Mouse (Mus musculus) MEL (cell line): ENCODE measurements around the gene Gipc1. TPM values are rescaled to one million over a fixed set of nuclear protein-coding genes. Genes with fewer than 3 reads are reported as not detected.

Source experiments
- DNase-seq: peaks from one replicate; pipeline ENCODE4 v3.0.0; 2011; ENCODE audit warnings: low read depth, low spot score
- H3K27ac ChIP-seq: 2 replicates; pipeline ENCODE4 v1.5.1; 2012; ENCODE audit warnings: low read depth, mild to moderate bottlenecking, control low read depth, low read length, moderate library complexity; ENCODE audit not compliant: control insufficient read depth
- H3K27me3 ChIP-seq, 2 experiments: fragments of 150-350 bp in 1 of 2; sonication (generic) in 1 of 2; 2 replicates each; pipeline ENCODE4 v1.6.1; 2012; ENCODE audit warnings: low read length in 2 of 2, mild to moderate bottlenecking in 2 of 2, improper control_type of control experiment in 1 of 2, moderate library complexity in 1 of 2; ENCODE audit not compliant: insufficient read depth in 2 of 2, control insufficient read depth in 1 of 2
- H3K36me3 ChIP-seq, 2 experiments: 2 replicates each; pipeline ENCODE4 v1.6.1; 2012 to 2014; ENCODE audit warnings: low read length in 2 of 2, improper control_type of control experiment in 1 of 2, inconsistent platforms in 1 of 2, mild to moderate bottlenecking in 1 of 2; ENCODE audit not compliant: insufficient read depth in 2 of 2, control insufficient read depth in 1 of 2
- H3K4me1 ChIP-seq, 2 experiments: fragments of 150-350 bp in 1 of 2; sonication (generic) in 1 of 2; 2 replicates each; pipeline ENCODE4 v1.6.1; 2012; ENCODE audit warnings: low read length in 2 of 2, improper control_type of control experiment in 1 of 2, mild to moderate bottlenecking in 1 of 2; ENCODE audit not compliant: insufficient read depth in 2 of 2, control insufficient read depth in 1 of 2
- H3K4me3 ChIP-seq, 2 experiments: fragments of 150-350 bp in 1 of 2; sonication (generic) in 1 of 2; 2 replicates each; pipeline ENCODE4 v1.5.1; 2012; ENCODE audit warnings: low read depth in 2 of 2, low read length in 2 of 2, mild to moderate bottlenecking in 2 of 2, moderate library complexity in 2 of 2, control low read depth in 1 of 2, improper control_type of control experiment in 1 of 2; ENCODE audit not compliant: control insufficient read depth in 1 of 2, insufficient read depth in 1 of 2
- H3K79me2 ChIP-seq: 2 replicates; pipeline ENCODE4 v1.6.1; 2012; ENCODE audit warnings: mild to moderate bottlenecking, low read length, moderate library complexity; ENCODE audit not compliant: control insufficient read depth, poor library complexity, insufficient read depth
- H3K9ac ChIP-seq: 2 replicates; pipeline ENCODE4 v1.6.1; 2012; ENCODE audit warnings: low read depth, mild to moderate bottlenecking, control low read depth, low read length, moderate library complexity; ENCODE audit not compliant: control insufficient read depth, poor library complexity, severe bottlenecking
- H3K9me3 ChIP-seq: fragments of 150-350 bp; sonication (generic); replicated peaks from 2 replicates; pipeline ENCODE4 v1.6.1; 2012; ENCODE audit warnings: mild to moderate bottlenecking, low read length, improper control_type of control experiment, moderate library complexity; ENCODE audit not compliant: insufficient read depth
- BHLHE40 ChIP-seq: IDR thresholded peaks from 2 replicates; pipeline ENCODE4 v1.6.1; 2012; ENCODE audit warnings: low read depth, mild to moderate bottlenecking, inconsistent platforms, low read length, improper control_type of control experiment, borderline replicate concordance
- CHD1 ChIP-seq: IDR thresholded peaks from 2 replicates; pipeline ENCODE4 v1.6.1; 2012; ENCODE audit warnings: low read depth, mild to moderate bottlenecking, inconsistent platforms, low read length, improper control_type of control experiment
- CHD2 ChIP-seq: IDR thresholded peaks from 2 replicates; pipeline ENCODE4 v1.6.1; 2011; ENCODE audit warnings: low read length, improper control_type of control experiment
- ELF1 ChIP-seq: IDR thresholded peaks from 2 replicates; pipeline ENCODE4 v1.6.1; 2014; ENCODE audit warnings: low read depth, mild to moderate bottlenecking, inconsistent platforms, low read length, improper control_type of control experiment, moderate library complexity
- EP300 ChIP-seq, 2 experiments: IDR thresholded peaks; 2 replicates each; pipeline ENCODE4 v1.6.1; 2011; ENCODE audit warnings: improper control_type of control experiment in 2 of 2, low read length in 2 of 2, low read depth in 1 of 2, mild to moderate bottlenecking in 1 of 2
- GABPA ChIP-seq: IDR thresholded peaks from 2 replicates; pipeline ENCODE4 v1.6.1; 2012; ENCODE audit warnings: low read depth, mild to moderate bottlenecking, inconsistent platforms, low read length, improper control_type of control experiment, moderate library complexity
- HCFC1 ChIP-seq: IDR thresholded peaks from 2 replicates; pipeline ENCODE4 v1.6.1; 2012; ENCODE audit warnings: low read depth, mild to moderate bottlenecking, inconsistent platforms, low read length, improper control_type of control experiment, moderate library complexity
- MAZ ChIP-seq: IDR thresholded peaks from 2 replicates; pipeline ENCODE4 v1.6.1; 2012; ENCODE audit warnings: low read depth, mild to moderate bottlenecking, inconsistent platforms, low read length, improper control_type of control experiment
- MEF2A ChIP-seq: IDR thresholded peaks from 2 replicates; pipeline ENCODE4 v1.6.1; 2014; ENCODE audit warnings: low read depth, mild to moderate bottlenecking, inconsistent platforms, low read length, improper control_type of control experiment; ENCODE audit not compliant: poor library complexity, insufficient replicate concordance, severe bottlenecking; ENCODE audit errors: extremely low read depth
- MXI1 ChIP-seq: IDR thresholded peaks from 2 replicates; pipeline ENCODE4 v1.6.1; 2011; ENCODE audit warnings: mild to moderate bottlenecking, low read depth, low read length, improper control_type of control experiment
- MYB ChIP-seq: IDR thresholded peaks from 2 replicates; pipeline ENCODE4 v1.6.1; 2011; ENCODE audit warnings: mild to moderate bottlenecking, low read depth, low read length, improper control_type of control experiment
- NELFE ChIP-seq: IDR thresholded peaks from 2 replicates; pipeline ENCODE4 v1.6.1; 2011; ENCODE audit warnings: low read depth, low read length, improper control_type of control experiment
- POLR2A ChIP-seq, 2 experiments: IDR thresholded peaks; 2 replicates each; pipeline ENCODE4 v1.6.1; 2011 to 2012; ENCODE audit warnings: low read length in 2 of 2, mild to moderate bottlenecking in 2 of 2, control low read depth in 1 of 2, improper control_type of control experiment in 1 of 2, low read depth in 1 of 2, moderate library complexity in 1 of 2; ENCODE audit not compliant: control insufficient read depth in 1 of 2, insufficient read depth in 1 of 2, poor library complexity in 1 of 2
- RCOR1 ChIP-seq: IDR thresholded peaks from 2 replicates; pipeline ENCODE4 v1.6.1; 2012; ENCODE audit warnings: low read depth, mild to moderate bottlenecking, inconsistent platforms, low read length, improper control_type of control experiment
- SMC3 ChIP-seq: IDR thresholded peaks from 2 replicates; pipeline ENCODE4 v1.6.1; 2011; ENCODE audit warnings: low read depth, low read length, improper control_type of control experiment
- TBP ChIP-seq: IDR thresholded peaks from 2 replicates; pipeline ENCODE4 v1.8.0; 2011; ENCODE audit warnings: low read depth, low read length, improper control_type of control experiment
- ZC3H11A ChIP-seq: IDR thresholded peaks from 2 replicates; pipeline ENCODE4 v1.6.1; 2012; ENCODE audit warnings: low read depth, mild to moderate bottlenecking, inconsistent platforms, low read length, improper control_type of control experiment
- ZMIZ1 ChIP-seq: IDR thresholded peaks from 2 replicates; pipeline ENCODE4 v1.6.1; 2012; ENCODE audit warnings: low read depth, mild to moderate bottlenecking, inconsistent platforms, low read length, improper control_type of control experiment, moderate library complexity
- polyA plus RNA-seq, 2 experiments: library from polyadenylated mRNA; stranded (reverse) in 1 of 2; unstranded in 1 of 2; fragments of >175 nt in 1 of 2; fragments of >200 nt in 1 of 2; gene quantifications; 2 replicates each; pipeline versions ENCODE4 v1.2.1 to v1.2.4; 2012; ENCODE audit warnings: low replicate concordance in 2 of 2, low read depth in 1 of 2; ENCODE audit not compliant: insufficient read length in 2 of 2, insufficient read depth in 1 of 2, missing spikeins in 1 of 2
- total RNA-seq: library from RNA; depleted of rRNA; stranded (reverse); fragments of 300-350 nt; gene quantifications from 2 replicates; pipeline ENCODE4 v1.2.3, GENCODE M21; 2012

Gipc1 gene
- total and polyA plus RNA-seq, 3 experiments = 38.6 to 70.7 TPM; not detected in 1

DNA sequence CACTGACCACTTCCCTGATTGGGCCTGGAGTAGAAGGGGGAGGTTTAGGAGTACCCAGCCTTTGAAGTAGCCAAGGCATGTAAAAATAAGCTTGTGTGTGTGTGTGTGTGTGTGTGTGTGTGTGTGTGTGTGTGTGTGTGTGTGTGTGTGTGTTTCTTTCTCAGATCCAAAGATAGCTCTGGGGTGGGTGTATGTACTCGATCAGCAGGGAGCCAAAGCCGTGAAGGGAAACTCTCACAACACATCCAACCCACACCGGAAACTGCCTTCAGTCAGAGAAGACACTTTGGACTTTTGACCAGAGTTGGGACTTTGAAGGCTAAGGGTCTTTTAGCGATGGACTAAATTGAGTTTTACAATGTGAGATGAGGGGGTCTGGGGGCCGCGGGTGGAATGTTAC lies 2.8 kb upstream of the Gipc1 start:
- Histone ChIP-seq H3K79me2 (no peaks in the 10 kb centered on the region; the same call in 1 of the 2 replicates), H3K9ac (no peak overlapping the region), H3K27me3 (0 out of 4 replicates have a peak, but pooled peaks cover 0 to 2% of the 10 kb centered on the region in 2 experiments), H3K4me1 (peaks cover 0 to 4% of the 10 kb centered on the region in 2 experiments; a peak in 2 of 4 replicates), H3K36me3 (no peaks in the 10 kb centered on the region; a peak in 1 of 4 replicates), H3K27ac (no peak overlapping the region), H3K9me3 (no peaks in the 10 kb centered on the region), H3K4me3 (no peak overlapping the region)
- DNase-seq = no peak
- TF ChIP-seq TBP = no peak
- TF ChIP-seq ZMIZ1 = no peak
- TF ChIP-seq EP300 (IDR thresholded peaks at IDR 0.05; ENCODE audit: low read depth in 1 of 2, low read length in 2 of 2) = no peak
- no peak for TF ChIP-seq MYB
- no peak for TF ChIP-seq ELF1
- no peak for TF ChIP-seq RCOR1
- no peak for TF ChIP-seq GABPA
- no peak for TF ChIP-seq HCFC1
- TF ChIP-seq BHLHE40 = no peak
- TF ChIP-seq SMC3 = no peak
- TF ChIP-seq ZC3H11A = no peak

- no peaks in the 10 kb centered on the region; a peak in 1 of 4 replicates for H3K36me3 ChIP-seq
- peak overlapping the region; percentile 41 for H3K27ac ChIP-seq
- H3K9ac ChIP-seq = peak overlapping the region; percentile 82
- DNase-seq = peak; percentile 48
- TF ChIP-seq POLR2A (IDR thresholded peaks at IDR 0.05; ENCODE audit: control insufficient read depth in 1 of 2, insufficient read depth in 1 of 2, low read depth in 1 of 2, low read length in 2 of 2, poor library complexity in 1 of 2) (peak in 1 of 2 experiments; percentile 89; a peak in 2 of 4 replicates), NELFE (peak; percentile 37; the same call in 1 of the 2 replicates), HCFC1 (peak; percentile 42; the same call in 1 of the 2 replicates), MEF2A (no peak), MXI1 (peak; percentile 16; the same call in 1 of the 2 replicates), ELF1 (no peak), CHD2 (no peak), CHD1 (no peak), MAZ (0 out of 2 replicates have a peak, but pooled peaks have one; percentile 24)
- peaks cover 0 to 4% of the 10 kb centered on the region in 2 experiments; a peak in 2 of 4 replicates for H3K4me1 ChIP-seq
- H3K4me3 ChIP-seq = peak overlapping the region; percentile 85 to 86
- no peaks in the 10 kb centered on the region for H3K27me3 ChIP-seq
- no peaks in the 10 kb centered on the region for H3K9me3 ChIP-seq
- no peaks in the 10 kb centered on the region; the same call in 1 of the 2 replicates for H3K79me2 ChIP-seq
Observed at GRCm38 (mm10) chr8:83652744-83653661, 526 bp downstream of the Gipc1 start.
